Mouse (Mus musculus) G1E (cell line): ENCODE results near the gene Slc16a10. TPM values are rescaled to one million over a fixed set of nuclear protein-coding genes. Genes with fewer than 3 reads are reported as not detected.

Experiments
- ATAC-seq: 2 replicates; pipeline ENCODE4 v1.8.0; 2016; ENCODE audit warnings: mild to moderate bottlenecking; ENCODE audit not compliant: insufficient number of reproducible peaks, poor library complexity, low FRiP score, severe bottlenecking; ENCODE audit errors: extremely low read depth
- DNase-seq: peaks from one replicate; pipeline ENCODE4 v3.0.0; 2012; ENCODE audit warnings: low spot score
- H3K27me3 ChIP-seq: 2 replicates; pipeline ENCODE4 v1.6.1; 2012; ENCODE audit warnings: mild to moderate bottlenecking, low read length, inconsistent platforms; ENCODE audit not compliant: insufficient read depth
- H3K36me3 ChIP-seq: replicated peaks from 2 replicates; pipeline ENCODE3; 2012; ENCODE audit warnings: mild to moderate bottlenecking, inconsistent platforms
- H3K4me1 ChIP-seq: 2 replicates; pipeline ENCODE4 v1.6.1; 2012; ENCODE audit warnings: low read depth, low read length, inconsistent platforms, mixed read lengths; ENCODE audit not compliant: insufficient read depth
- H3K4me3 ChIP-seq: 2 replicates; pipeline ENCODE4 v1.5.1; 2012; ENCODE audit warnings: low read depth, mild to moderate bottlenecking, inconsistent platforms, low read length, moderate library complexity, mixed read lengths
- H3K9me3 ChIP-seq: replicated peaks from 2 replicates; pipeline ENCODE4 v1.6.1; 2012; ENCODE audit warnings: inconsistent platforms
- CTCF ChIP-seq: IDR thresholded peaks from 2 replicates; pipeline ENCODE4 v1.5.1; 2012; ENCODE audit warnings: low read depth, low read length, inconsistent platforms, mixed read lengths
- GATA1 ChIP-seq: IDR thresholded peaks from 2 replicates; pipeline ENCODE4 v1.6.1; 2012; ENCODE audit warnings: borderline replicate concordance, low read length, inconsistent platforms, mixed read lengths
- GATA2 ChIP-seq: IDR thresholded peaks from 2 replicates; pipeline ENCODE4 v1.6.1; 2012; ENCODE audit warnings: low read depth, low read length, inconsistent platforms, borderline replicate concordance
- POLR2AphosphoS5 ChIP-seq: IDR thresholded peaks from 2 replicates; pipeline ENCODE4 v1.6.1; 2012; ENCODE audit warnings: low read depth, low read length, inconsistent platforms; ENCODE audit not compliant: insufficient replicate concordance
- TAL1 ChIP-seq: conservative IDR thresholded peaks from 2 replicates; pipeline ENCODE4 v1.6.1; 2012; ENCODE audit warnings: low read depth, low read length, inconsistent platforms, mixed read lengths
- polyA plus RNA-seq: library from polyadenylated mRNA; stranded (reverse); fragments of >175 nt; gene quantifications from 2 replicates; pipeline ENCODE4 v1.2.3, GENCODE M21; 2012
- total RNA-seq, 2 experiments: library from RNA; stranded (forward) in 1 of 2; stranded (reverse) in 1 of 2; fragments of 200-1000 nt in 1 of 2; fragments of >200 nt in 1 of 2; fragmentation: Nextera tagmentation in 1 of 2; gene quantifications; 2 replicates each; pipeline ENCODE4 v1.2.3; 2014 to 2017

Gene Slc16a10
- total and polyA plus RNA-seq, 3 experiments: 5.7 to 117 (median 16.9) TPM

- DNase-seq (no peak), ATAC-seq (no peak)
- TF ChIP-seq GATA1 (no peak), CTCF (no peak), POLR2AphosphoS5 (no peak), GATA2 (no peak), TAL1 (no peak)
- H3K4me1 ChIP-seq: peaks cover 8% of the 10 kb centered on the region
- peaks cover 19% of the 10 kb centered on the region for H3K27me3 ChIP-seq
- H3K9me3 ChIP-seq: no peaks in the 10 kb centered on the region
- H3K36me3 ChIP-seq: no peaks in the 10 kb centered on the region
- H3K4me3 ChIP-seq: no peak overlapping the region
Measured at GRCm38 (mm10) chr10:40007953-40008352, 134.1 kb downstream of the Slc16a10 start.

DNA sequence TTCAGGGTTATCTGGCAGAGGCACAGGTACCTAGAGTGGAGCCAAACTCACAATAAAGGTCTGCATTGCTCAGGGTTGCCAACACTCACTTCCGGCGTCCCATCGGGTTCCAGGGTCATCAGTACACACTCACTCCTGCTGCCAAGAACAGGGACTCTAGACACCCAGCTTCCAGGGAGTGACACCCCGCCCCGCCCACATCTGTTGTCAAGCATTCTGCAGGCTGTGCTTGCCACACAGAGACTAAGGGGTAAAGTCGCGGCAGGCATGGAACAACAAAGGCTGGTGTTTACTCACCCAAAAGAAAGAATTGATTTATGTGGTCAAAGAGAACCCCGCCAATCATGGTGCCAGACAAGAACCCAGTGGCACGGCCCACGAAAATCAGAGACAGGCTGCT is 135.1 kb downstream of the Slc16a10 start:
- no peak for ATAC-seq
- Histone ChIP-seq H3K27me3 (peaks cover 19% of the 10 kb centered on the region), H3K36me3 (no peaks in the 10 kb centered on the region), H3K9me3 (no peaks in the 10 kb centered on the region), H3K4me1 (peaks cover 8% of the 10 kb centered on the region), H3K4me3 (no peak overlapping the region)
- no peak for DNase-seq
- TF ChIP-seq CTCF: no peak

DNA sequence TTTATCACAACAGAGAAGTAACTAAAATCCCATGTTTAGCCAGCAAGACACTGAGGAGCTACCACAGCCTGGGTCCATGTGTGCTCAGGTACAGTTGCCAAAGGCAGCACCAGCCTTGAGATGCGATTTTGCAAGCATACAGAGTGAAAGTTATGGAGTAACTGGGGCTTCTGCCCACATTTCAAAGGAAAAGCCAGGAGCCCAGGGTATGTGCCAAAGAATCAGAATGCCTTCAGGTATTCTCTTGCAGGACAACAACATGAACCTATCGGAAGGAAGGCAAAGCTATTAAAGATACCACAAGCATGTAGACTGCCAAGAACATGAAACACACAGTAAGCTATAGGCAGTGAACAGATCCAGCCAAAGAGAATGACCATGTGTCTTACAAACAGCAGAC is 141.3 kb downstream of the Slc16a10 start:
- no peaks in the 10 kb centered on the region for H3K9me3 ChIP-seq
- ATAC-seq: no peak

DNA sequence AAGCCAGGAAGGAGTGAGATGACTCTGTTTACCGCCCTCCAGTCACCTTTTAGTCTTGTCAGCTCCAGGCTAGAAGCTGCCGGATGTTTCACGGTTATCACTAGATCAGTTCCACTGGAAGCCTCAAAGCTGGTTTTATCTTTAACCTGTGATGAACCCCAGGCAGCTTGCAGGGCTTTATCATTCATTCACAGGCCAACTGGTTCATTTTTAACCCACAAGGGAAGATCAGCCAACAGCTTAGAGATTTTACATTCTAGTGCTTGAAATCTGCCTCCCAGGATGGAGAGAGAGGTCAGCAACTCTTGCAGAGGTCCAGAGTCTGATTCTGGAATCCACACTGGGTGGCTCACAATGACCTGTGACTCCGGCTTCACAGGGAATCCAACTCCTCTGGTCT is 150.9 kb downstream of the Slc16a10 start:
- Histone ChIP-seq H3K36me3 (no peaks in the 10 kb centered on the region), H3K9me3 (peaks cover 5% of the 10 kb centered on the region), H3K4me1 (peaks cover 42% of the 10 kb centered on the region), H3K27me3 (peaks cover 5% of the 10 kb centered on the region; the same call in 1 of the 2 replicates), H3K4me3 (no peak overlapping the region; the same call in 1 of the 2 replicates)
- peak; percentile 51 for DNase-seq
- ATAC-seq: peak; percentile 81
- TF ChIP-seq GATA1: no peak
- peak; percentile 76 for TF ChIP-seq TAL1

More for the DNA sequence above, 141.3 kb downstream of the Slc16a10 start:
- DNase-seq: no peak
- Histone ChIP-seq H3K27me3 (peaks cover 5% of the 10 kb centered on the region; the same call in 1 of the 2 replicates), H3K4me1 (peaks cover 6% of the 10 kb centered on the region), H3K36me3 (no peaks in the 10 kb centered on the region), H3K4me3 (no peak overlapping the region)
- TF ChIP-seq CTCF (no peak), TAL1 (no peak), GATA2 (no peak), POLR2AphosphoS5 (no peak), GATA1 (no peak)

GRCm38 (mm10) chr10:39986466-39986865 is 155.6 kb downstream of the Slc16a10 start, which contains the start of gene Mfsd4b5:
Gene Mfsd4b5, minus strand, starts transcription at chr10:39986646.
- Histone ChIP-seq H3K27me3 (peaks cover 10% of the 10 kb centered on the region; the same call in 1 of the 2 replicates), H3K36me3 (no peaks in the 10 kb centered on the region), H3K9me3 (no peaks in the 10 kb centered on the region), H3K4me1 (peaks cover 29% of the 10 kb centered on the region), H3K4me3 (no peak within 1 kb of the TSS)
- no peak for TF ChIP-seq GATA2
- no peak for TF ChIP-seq GATA1
- no peak for TF ChIP-seq CTCF
- no peak for TF ChIP-seq POLR2AphosphoS5
- TF ChIP-seq TAL1: no peak
- no peak for ATAC-seq
- no peak for DNase-seq

Other genes starting within 250 kb of the Slc16a10 start
- gene Mfsd4b4, start 243.0 kb downstream of the Slc16a10 start, total RNA-seq (2014; fragmentation: Nextera tagmentation): 3.0 and 5.9 TPM in 2 replicates
- 5.4 and 5.8 TPM in 2 replicates for gene Mfsd4b4, start 243.0 kb downstream of the Slc16a10 start, total RNA-seq (2017)
- 0.44 and 0.55 TPM in 2 replicates for gene Mfsd4b4, start 243.0 kb downstream of the Slc16a10 start, polyA plus RNA-seq
- gene Mfsd4b2, start 215.3 kb downstream of the Slc16a10 start, total RNA-seq (2014; fragmentation: Nextera tagmentation): not detected in 2 replicates
- gene Mfsd4b2, start 215.3 kb downstream of the Slc16a10 start, total RNA-seq (2017): 0.05 and 0.06 TPM in 2 replicates
- not detected in 2 replicates for gene Mfsd4b2, start 215.3 kb downstream of the Slc16a10 start, polyA plus RNA-seq
- not detected in 2 replicates for gene Mfsd4b3, start 182.1 kb downstream of the Slc16a10 start, total RNA-seq (2014; fragmentation: Nextera tagmentation)
- 0.12 and 0.16 TPM in 2 replicates for gene Mfsd4b3, start 182.1 kb downstream of the Slc16a10 start, total RNA-seq (2017)
- gene Mfsd4b3, start 182.1 kb downstream of the Slc16a10 start, polyA plus RNA-seq: not detected in 2 replicates
- not detected in 2 replicates for gene Mfsd4b5, start 155.6 kb downstream of the Slc16a10 start, total RNA-seq (2014; fragmentation: Nextera tagmentation)
- gene Mfsd4b5, start 155.6 kb downstream of the Slc16a10 start, total RNA-seq (2017): 0.12 and 0.22 TPM in 2 replicates
- not detected in 2 replicates for gene Mfsd4b5, start 155.6 kb downstream of the Slc16a10 start, polyA plus RNA-seq
- not detected in 2 replicates for gene Mfsd4b1, start 117.0 kb downstream of the Slc16a10 start, total RNA-seq (2014; fragmentation: Nextera tagmentation)
- 0.05 TPM in 1 of 2 replicates, not detected in the other for gene Mfsd4b1, start 117.0 kb downstream of the Slc16a10 start, total RNA-seq (2017)
- gene Mfsd4b1, start 117.0 kb downstream of the Slc16a10 start, polyA plus RNA-seq: not detected in 2 replicates
- gene Rpf2, start 104.8 kb upstream of the Slc16a10 start, total RNA-seq (2014; fragmentation: Nextera tagmentation): 67.0 and 70.7 TPM in 2 replicates
- gene Rpf2, start 104.8 kb upstream of the Slc16a10 start, total RNA-seq (2017): 124 and 178 TPM in 2 replicates
- gene Rpf2, start 104.8 kb upstream of the Slc16a10 start, polyA plus RNA-seq: 6.0 and 6.5 TPM in 2 replicates
- gene Gtf3c6, start 115.8 kb upstream of the Slc16a10 start, total RNA-seq (2014; fragmentation: Nextera tagmentation): 22.1 and 22.5 TPM in 2 replicates
- gene Gtf3c6, start 115.8 kb upstream of the Slc16a10 start, total RNA-seq (2017): 40.5 and 48.1 TPM in 2 replicates
- gene Gtf3c6, start 115.8 kb upstream of the Slc16a10 start, polyA plus RNA-seq: 8.9 and 13.1 TPM in 2 replicates
- gene Amd1, start 159.9 kb upstream of the Slc16a10 start, total RNA-seq (2014; fragmentation: Nextera tagmentation): 198 and 202 TPM in 2 replicates
- 164 and 183 TPM in 2 replicates for gene Amd1, start 159.9 kb upstream of the Slc16a10 start, total RNA-seq (2017)
- gene Amd1, start 159.9 kb upstream of the Slc16a10 start, polyA plus RNA-seq: 4.2 and 7.7 TPM in 2 replicates
- gene Cdk19, start 197.3 kb upstream of the Slc16a10 start, total RNA-seq (2014; fragmentation: Nextera tagmentation): 47.2 and 47.5 TPM in 2 replicates
- gene Cdk19, start 197.3 kb upstream of the Slc16a10 start, total RNA-seq (2017): 25.9 and 29.1 TPM in 2 replicates
- 7.8 and 8.5 TPM in 2 replicates for gene Cdk19, start 197.3 kb upstream of the Slc16a10 start, polyA plus RNA-seq